Mouse (Mus musculus): ENCODE results near the gene Pbx3. TPM values are rescaled to one million over a fixed set of nuclear protein-coding genes. Genes with fewer than 3 reads are reported as not detected.

Gene Pbx3
- polyA plus RNA-seq, 2 experiments from 2014 or later = 0.43 to 1.5 TPM

DNA sequence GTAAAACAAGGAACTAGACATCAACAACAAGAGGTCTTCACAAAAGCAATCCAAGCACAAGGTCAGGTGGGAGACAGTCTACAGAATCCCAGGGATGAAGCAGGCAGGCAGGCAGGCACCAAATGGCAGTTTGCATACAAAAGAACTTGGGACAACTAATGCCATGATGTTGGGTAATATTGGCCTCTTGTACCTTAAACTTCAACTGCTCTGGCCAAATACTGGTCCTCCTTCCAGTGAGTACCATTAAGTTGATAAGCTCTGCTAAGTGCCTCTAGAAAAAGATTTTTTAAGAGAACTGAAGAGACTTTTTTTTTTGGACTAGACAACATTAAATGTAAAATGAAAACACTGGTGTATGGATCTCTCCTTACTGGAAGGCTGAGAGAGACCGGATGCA lies 83.2 kb downstream of the Pbx3 start:
- no peak for ATAC-seq

DNA sequence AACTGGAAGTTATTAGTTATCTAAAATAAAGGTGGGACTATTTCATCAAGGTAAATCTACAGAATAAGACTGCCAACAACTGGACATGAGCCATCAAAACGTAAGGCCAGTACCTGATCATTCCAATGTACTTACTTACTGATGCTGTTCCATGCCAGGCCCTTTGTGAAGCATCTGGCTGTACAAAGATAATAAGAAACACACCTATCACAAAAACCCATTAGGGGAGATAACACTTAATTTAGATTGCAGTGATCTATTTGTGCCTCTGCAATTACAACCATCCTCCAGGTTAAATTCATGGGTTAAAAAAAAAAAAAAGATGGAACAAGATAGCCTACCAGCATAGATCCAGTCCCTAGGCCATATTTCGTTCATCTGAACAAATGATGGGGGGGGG lies 88.7 kb downstream of the Pbx3 start:
- ATAC-seq = no peak

- no peak for ATAC-seq
These were observed 91.9 kb downstream of the Pbx3 start for GRCm38 (mm10) chr2:34280996-34281395.

- no peak for ATAC-seq
These were observed 93.2 kb downstream of the Pbx3 start for GRCm38 (mm10) chr2:34279726-34280125.

DNA sequence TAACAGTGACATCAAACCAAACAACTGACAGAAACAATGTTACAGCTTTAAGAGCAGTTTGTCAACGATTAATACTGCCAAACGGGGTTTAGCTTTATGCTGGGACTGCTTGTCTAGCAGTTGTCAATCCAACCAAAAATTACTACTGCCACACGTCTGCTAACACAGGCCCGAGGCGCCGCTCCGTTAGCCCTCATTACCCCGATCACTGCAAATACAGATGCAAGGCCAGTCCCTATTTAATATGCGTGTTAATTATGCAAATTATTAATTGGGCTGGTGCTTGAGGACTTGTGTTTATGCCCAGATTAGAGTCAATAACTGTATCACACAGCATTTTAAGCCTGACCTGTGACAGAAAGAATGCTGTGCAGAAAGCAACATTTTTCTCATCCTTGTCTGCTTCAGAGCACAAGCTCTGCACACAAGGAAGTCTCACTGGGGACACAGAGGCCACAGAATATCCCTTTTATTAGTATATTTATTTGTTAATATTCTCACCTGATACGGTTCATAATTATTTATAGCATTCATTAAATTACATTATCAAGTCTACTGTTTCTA lies 97.2 kb downstream of the Pbx3 start:
- no peak for ATAC-seq

DNA sequence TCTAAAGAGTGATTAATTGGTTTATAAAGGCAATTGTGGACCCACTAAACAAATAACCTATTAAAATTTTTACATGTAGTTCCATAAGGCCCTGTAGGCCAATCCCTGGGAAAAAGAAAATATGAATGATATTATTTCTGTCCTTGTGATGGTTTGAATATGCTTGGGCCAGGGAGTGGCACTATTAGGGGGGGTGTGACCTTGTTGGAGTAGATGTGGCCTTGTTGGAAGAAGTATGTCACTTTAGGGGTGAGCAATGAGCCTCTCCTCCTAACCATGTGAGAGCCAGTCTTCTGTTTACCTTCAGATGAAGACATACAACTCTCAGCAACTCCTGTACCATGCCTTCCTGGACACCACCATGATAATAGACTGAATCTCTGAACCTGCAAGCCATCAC lies 110.9 kb downstream of the Pbx3 start:
- ATAC-seq = no peak

DNA sequence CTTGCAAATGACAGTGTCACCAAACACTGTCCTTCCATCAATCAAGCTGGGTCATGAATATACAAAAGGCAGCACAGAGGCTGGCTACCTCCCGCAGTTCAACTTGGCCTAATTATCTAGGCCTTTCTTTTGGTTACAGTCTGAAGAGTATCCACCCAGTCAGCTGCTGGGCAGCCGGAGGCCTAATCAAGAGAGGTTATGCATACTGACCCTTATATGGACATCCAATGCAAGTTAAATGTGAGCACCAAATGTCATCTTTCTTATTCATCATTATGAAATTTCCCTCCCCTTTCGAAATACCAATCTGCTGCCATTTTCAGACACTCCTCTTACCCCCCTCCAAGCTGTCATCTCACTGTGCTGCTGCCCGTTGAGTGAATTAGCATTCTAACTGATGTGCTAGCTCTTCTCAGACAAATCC lies 112.3 kb downstream of the Pbx3 start:
- no peak for ATAC-seq

GRCm38 (mm10) chr2:34258256-34258655 lies 114.7 kb downstream of the Pbx3 start:
- no peak for ATAC-seq

GRCm38 (mm10) chr2:34257611-34258010 lies 115.3 kb downstream of the Pbx3 start:
- ATAC-seq = no peak

- ATAC-seq = no peak
These were observed 116.9 kb downstream of the Pbx3 start for GRCm38 (mm10) chr2:34256000-34256553.

GRCm38 (mm10) chr2:34253627-34254026 lies 119.3 kb downstream of the Pbx3 start:
- no peak for ATAC-seq

GRCm38 (mm10) chr2:34253111-34253510 lies 119.8 kb downstream of the Pbx3 start:
- no peak for ATAC-seq

GRCm38 (mm10) chr2:34252286-34252685 lies 120.7 kb downstream of the Pbx3 start:
- ATAC-seq = no peak

DNA sequence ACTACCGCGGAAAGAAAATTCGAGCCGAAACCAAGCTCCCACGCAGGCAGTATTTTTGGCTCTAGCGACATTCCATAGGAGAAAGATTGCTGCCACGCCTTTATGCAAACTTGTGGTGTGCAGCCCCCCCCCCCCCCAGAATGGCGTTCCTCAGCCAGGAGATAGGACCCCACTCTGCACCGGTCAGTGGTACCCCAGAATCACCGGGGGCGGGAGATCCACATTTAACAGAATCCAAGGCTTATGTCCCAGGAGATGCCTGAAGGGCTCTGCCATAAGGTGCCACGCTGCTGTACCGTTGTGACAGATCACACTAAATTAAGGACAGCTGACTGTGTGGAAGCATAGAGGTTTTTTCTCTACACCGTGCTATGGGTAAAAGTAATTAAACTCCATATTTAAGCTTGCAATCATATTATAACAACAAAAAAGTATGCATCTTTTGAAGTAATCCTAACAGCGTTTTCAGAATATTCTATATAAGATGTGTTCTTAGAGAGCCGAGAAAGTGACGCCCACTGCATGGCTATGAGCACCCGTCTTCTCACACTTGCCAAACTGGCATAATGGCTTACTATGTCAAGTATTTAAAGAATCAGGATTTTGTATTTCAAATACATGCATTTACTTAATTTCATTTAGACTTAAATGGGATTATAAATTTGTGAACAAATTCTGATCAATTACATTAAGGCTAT lies 122.8 kb downstream of the Pbx3 start:
- no peak for ATAC-seq

DNA sequence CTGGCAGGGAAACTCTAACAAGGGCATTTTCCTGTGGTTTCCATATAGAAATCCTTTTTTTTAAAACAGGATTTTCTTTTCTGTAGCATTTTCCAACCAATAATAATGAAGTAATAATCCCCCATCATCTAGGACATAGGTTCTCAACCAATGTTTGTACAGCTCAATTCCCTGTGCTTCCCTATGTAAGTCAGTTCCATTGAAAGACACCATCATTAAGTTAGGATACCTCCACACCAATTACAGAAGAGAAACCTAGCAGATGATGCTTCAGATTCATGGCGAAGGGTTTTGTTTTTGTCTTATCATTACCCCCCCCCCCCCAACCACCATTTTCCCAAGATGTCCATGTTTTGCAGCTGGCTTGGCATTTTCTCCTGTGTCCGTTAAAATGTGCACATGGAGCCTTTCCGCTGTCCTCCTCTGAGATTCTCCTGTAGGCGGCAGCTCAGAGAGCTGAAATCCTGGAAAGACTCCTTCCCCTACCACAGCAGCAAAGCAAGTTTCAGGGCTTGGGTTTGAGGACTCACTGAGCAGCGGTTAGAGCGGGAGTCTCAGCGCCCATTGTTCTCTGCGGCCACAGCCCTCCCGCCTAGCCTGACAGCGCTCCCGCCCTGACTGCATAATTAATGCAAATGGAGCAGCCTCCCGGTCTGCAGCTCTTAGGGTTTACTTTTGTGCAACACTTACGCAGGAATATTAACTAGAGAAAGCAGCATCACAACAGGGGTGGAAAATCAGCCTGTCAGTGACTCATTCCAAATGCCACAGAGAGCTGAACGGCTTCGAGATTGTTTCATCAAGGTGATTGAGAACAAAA lies 123.6 kb downstream of the Pbx3 start:
- ATAC-seq = peak; percentile 58

DNA sequence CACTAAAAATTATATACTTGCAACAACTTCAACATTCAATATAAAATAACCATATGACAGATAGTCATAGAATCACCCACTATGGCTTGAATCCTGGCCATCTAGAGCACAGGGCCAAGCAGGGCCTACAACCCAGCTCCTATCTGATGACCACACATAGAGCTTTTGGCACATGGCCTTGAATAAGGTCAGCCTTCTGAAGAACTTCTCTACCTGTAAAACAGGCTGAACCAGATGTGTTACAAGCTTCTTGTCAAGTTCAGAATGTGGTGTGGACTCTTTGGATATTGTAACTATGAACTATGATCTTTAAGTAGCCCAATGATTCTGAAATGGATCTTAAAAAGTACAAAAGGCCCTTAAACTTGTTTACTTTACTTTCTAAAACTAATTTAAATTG lies 132.1 kb downstream of the Pbx3 start:
- no peak for ATAC-seq

- ATAC-seq = no peak
These were observed 133.6 kb downstream of the Pbx3 start for GRCm38 (mm10) chr2:34239315-34239858.

GRCm38 (mm10) chr2:34235467-34236075 lies 137.4 kb downstream of the Pbx3 start:
- ATAC-seq = no peak

GRCm38 (mm10) chr2:34234274-34234673 lies 138.7 kb downstream of the Pbx3 start:
- no peak for ATAC-seq

- no peak for ATAC-seq
These were observed 139.7 kb downstream of the Pbx3 start for GRCm38 (mm10) chr2:34233271-34233670.

- ATAC-seq = no peak
These were observed 145.3 kb downstream of the Pbx3 start for GRCm38 (mm10) chr2:34227688-34228087.

- ATAC-seq = no peak
These were observed 147.5 kb downstream of the Pbx3 start for GRCm38 (mm10) chr2:34225470-34225869.

DNA sequence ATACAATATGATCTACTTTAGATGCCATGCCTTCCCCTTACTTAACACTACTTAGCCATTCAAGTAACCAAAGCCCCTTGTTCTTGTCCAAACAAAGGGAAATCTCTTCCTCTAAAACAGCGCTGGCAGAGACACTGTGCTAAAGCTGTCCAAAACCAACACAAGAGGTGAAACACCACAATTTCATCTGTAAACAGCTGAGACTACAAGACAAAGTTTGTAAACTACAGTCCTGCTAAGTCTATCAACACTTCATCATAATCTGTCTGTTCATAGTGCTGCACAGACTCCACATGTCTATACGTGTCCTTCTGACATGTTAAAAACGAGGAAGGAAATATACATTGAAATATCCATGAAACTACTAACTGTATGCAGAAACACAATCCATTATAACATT lies 151.5 kb downstream of the Pbx3 start:
- no peak for ATAC-seq
